Mouse (Mus musculus): ENCODE measurements around the gene Gm3542.
"Not testable (repeated sequence)": the region's sequence is repeated elsewhere in the genome, so short reads cannot be mapped to it uniquely, and the experiment has no call there.

Gene Gm3542

GRCm38 (mm10) chr14:5334828-5335227 lies at the start of gene Gm3542:
TSS of gene Gm3542 (minus strand) at chr14:5334928.
- DNase-seq (ENCODE audit: low spot score), result not testable (repeated sequence)
